Mouse (Mus musculus): ENCODE data around the gene Cfap97d2. TPM values are rescaled to one million over a fixed set of nuclear protein-coding genes. Genes with fewer than 3 reads are reported as not detected.

Gene Cfap97d2
- polyA plus RNA-seq, 1 experiment: not detected

DNA sequence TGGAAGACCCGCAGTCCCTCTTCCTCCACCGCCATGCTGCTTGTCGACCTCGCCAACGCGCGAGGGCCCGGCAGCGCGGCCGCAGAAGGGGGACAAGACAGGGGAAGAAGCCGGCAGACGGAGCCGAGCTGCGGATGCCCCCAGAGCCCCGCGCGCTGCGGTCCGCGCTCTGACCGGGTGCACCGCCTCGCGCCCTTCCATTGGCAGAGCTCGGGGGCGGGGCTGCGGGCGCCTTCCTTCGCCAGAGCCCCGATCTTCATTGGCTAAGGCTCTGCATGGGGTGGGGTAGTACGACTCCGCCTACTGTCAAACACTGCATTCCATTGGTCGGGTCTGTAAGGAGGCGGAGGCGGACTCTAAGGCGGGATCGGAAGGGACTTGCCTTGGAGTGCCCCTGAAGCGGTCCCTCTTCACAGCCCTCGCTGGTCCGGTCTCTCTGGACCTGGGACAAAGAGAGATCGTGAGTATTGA, 28.2 kb upstream of the Cfap97d2 start, which contains the start of gene Rasa3:
Gene Rasa3, minus strand, starts transcription at position 191 of the 471 bp plus-strand sequence.
- TF ChIP-seq GATA1 (IDR thresholded peaks at IDR 0.05; ENCODE audit: low read length): no peak

DNA sequence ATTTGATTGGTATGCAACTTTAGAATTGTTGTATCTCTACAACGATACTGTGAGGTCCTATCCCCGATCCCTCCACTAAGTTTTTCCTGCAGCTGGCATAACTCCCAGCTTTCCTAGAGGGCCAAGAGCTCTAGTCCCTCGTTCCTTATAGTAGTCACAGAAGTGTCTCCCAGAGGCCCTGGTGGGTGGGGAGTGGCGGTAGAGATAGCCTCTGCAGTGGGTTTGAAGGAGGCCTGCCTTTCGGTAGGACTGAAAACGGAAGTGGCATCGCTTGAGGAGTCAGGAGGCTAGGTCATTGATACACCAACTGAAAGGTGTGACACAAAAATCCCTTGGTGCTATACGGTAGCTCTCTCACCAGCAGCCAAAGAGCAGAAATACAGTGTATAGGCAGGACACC, 27.5 kb upstream of the Cfap97d2 start:
- TF ChIP-seq GATA1 (IDR thresholded peaks at IDR 0.05; ENCODE audit: low read length): no peak

DNA sequence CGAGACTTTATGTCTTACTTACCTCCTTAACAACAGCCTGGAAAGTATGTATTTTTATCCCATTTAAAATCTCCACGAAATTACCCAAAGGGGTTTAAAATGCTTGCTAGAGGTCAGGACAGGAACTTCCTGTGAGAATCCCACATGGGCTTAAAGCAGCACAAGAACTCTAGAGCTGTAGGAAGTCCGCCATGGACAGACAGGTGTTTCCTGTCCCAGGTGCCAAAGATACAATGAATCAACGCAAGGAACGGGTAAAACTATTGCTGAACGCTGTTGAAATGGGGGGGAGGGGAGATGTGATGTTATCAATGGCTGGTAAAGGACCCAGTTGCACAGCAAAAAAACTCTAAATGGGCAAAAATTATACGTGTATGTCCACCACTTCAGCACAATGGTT, 21.6 kb upstream of the Cfap97d2 start:
- TF ChIP-seq GATA1 (IDR thresholded peaks at IDR 0.05; ENCODE audit: low read length): no peak

DNA sequence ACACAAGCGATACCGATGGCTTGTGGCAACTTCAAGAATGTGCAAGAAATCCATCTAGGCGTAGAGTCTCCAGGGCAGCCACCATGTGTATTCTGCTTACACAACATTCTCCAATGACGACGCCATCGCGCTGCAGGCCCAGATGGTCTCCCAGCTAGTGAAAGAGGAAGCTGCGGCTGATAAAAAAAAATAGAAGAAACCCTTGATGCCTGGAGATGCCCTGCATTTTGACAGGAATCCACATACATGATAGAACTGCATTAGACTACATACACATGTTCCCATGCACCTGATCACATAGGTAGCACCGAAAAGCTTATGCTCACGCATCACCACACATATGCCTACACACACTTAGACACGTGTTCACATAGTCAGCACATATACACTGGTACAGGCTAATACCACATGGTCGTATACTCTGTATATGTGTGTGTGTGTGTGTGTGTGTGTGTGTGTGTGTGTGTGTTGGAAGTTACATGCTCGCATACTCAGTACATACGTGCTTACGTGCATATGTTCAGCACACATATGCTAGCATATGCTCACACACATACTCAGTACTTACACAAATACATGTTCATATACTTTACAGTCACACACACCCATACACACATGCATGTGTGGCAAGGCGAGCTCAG, 19.9 kb upstream of the Cfap97d2 start:
- TF ChIP-seq GATA1 (IDR thresholded peaks at IDR 0.05; ENCODE audit: low read length): no peak

DNA sequence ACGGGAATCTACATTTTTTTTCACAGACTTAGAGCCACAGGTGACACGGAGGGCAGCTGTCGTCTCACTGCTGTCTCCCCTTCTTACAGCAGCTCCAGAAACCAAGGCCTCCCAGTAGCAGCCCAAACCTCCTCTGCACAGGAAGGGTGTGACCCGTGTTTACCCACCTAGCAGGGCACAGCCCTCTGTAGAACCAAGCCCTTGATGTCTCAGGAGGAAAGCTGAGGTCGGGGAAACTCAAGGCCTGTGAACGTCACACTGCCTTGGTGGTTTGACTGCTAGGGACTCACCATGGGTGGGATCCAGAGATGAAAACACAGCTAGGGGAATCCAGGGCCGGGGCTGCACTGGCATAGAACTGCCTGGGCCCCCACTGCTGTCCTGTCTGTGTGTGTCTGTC, 19.3 kb upstream of the Cfap97d2 start:
- TF ChIP-seq GATA1 (IDR thresholded peaks at IDR 0.05; ENCODE audit: low read length): no peak

DNA sequence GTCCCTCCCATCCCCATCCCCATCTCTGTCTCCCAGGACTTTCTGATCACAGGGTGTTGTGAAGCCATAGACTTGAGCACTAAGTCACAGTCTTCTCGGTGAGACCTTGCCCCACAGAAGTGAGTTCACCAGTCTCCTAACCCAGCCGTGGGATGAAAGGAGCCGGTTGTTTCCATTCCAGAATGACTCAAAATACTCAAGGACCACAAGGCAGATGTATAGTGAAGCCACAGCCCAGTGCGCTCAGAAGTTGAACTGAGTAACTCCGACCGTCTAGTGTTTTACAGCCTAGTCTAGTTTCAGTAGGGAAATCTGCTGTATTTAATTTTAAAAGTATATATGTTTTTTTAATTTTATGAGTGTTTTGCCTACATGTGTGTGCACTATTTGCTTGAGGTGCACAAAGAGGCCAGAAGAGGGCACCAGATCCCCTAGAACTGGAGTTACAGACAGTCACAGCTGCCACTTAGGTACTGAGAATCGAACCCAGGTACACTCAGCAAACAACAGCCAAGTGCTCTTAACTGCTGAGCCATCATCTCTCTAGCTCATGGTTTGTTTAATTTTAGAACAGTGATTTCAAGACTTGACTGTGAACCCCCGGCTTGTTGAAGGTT, 18.5 kb upstream of the Cfap97d2 start:
- TF ChIP-seq GATA1 (IDR thresholded peaks at IDR 0.05; ENCODE audit: low read length): no peak

DNA sequence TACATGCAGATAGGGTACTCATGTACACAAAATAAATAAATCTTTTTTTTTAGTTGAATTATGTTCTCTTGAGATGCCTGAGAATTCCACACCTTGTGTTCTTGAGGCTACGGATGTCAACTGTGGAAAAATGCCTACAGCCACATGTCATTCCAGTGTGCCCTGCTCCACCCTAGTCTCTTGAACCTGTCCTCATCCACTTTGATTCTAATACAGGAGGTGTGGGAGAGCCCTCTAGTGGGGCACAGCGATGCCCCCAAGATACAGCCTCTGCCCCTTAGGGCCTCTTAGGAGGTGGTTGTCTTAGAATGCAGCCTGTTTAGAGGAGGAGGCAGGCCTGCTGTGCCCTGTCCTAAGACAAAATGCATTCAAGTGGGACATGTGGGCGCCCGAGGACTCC, 17.7 kb upstream of the Cfap97d2 start:
- no peak for TF ChIP-seq GATA1 (IDR thresholded peaks at IDR 0.05; ENCODE audit: low read length)

DNA sequence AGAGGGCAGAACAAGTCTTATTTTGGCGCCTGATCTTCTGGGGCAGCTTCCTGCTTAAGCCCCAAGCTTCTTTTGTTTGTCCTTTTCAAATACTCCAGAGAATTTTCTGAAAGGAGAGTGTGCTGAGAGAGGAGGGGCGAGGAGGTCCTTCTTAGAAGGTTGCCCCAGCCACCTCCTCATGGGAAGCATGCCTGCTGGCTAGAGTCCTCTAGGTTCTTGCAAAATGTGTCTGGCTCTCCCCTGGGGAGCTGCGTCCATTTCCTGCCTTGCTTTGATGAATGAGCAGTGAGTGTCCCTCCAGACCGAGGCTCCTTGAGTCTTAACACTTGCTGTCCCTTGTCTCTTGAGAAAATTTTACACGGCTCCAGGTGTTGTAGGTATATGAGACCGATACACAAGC, 17.2 kb upstream of the Cfap97d2 start:
- TF ChIP-seq GATA1 (IDR thresholded peaks at IDR 0.05; ENCODE audit: low read length): no peak

DNA sequence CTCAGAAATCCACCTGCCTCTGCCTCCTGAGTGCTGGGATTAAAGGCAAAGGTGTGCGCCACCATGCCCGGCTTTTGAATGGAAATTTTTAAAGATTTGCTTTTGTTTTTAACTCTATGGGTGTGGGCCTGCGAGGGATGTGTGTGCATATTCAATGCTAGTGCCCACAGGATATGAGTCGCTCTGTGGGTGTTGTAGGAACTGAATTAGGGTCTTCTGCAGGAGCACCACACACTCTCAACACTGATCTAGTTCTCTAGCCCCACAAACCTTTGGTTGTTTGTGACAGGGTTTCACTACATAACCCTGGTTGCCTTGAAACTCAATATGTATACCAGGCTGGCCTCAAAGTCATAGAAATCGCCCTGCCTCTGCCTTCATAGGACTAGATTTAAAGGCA, 16.4 kb upstream of the Cfap97d2 start:
- no peak for TF ChIP-seq GATA1 (IDR thresholded peaks at IDR 0.05; ENCODE audit: low read length)

DNA sequence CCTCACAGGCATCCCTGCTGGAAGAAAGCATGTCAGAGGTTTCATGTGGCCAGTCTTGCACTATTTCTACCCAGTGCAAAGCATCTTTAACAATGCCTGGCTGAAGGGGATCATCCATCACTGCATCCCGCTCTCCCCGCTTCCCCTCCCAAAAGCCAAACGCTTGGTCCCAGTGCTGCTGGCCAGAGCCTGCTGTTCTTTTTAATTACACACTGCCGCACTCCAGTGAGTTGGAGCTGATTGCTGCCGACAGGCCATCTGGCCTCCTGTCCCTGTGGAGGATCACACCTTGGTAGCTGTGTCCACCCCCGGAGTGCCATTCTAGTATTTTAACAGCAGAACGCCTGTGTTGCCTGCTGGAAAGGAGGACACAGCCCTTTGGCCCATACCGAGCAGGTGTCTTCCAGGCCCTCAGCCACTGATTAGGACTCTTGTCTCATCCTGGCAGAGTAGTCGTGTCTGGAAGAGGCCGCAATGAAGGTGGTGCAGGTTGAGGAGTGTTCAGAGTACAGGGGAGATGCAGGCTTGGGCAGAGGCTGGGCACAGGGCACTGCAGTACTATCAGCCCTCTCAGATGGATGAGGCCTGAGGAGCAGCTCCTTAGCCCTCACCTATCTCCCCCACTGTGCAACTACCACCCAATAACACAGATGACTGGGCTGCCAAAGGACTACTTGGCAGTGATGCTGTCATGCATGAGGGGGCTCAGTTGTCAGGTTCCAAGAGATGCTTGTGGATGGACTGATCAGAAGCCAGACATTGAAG, 13.2 kb upstream of the Cfap97d2 start:
- TF ChIP-seq GATA1 (IDR thresholded peaks at IDR 0.05; ENCODE audit: low read length): no peak

DNA sequence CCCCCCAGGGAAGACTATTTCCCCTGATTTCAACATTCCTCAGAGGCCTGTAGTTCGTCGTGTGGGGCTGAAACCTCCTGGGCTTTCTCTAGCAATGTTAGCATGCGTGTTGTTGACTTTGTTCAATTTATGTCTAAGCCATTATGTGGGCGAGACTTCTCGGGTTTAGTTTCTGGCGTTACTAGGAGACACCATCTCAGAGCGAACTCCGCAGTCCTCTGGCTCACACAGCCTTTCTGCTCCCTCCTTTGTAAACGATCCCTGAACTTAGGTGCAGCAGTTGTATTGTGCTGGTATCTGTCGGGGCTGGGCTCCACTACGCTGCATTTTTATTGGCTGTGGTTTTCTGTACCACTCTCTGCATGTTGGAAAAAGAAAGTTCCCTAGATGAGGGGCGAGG, 11.0 kb upstream of the Cfap97d2 start:
- no peak for TF ChIP-seq GATA1 (IDR thresholded peaks at IDR 0.05; ENCODE audit: low read length)

DNA sequence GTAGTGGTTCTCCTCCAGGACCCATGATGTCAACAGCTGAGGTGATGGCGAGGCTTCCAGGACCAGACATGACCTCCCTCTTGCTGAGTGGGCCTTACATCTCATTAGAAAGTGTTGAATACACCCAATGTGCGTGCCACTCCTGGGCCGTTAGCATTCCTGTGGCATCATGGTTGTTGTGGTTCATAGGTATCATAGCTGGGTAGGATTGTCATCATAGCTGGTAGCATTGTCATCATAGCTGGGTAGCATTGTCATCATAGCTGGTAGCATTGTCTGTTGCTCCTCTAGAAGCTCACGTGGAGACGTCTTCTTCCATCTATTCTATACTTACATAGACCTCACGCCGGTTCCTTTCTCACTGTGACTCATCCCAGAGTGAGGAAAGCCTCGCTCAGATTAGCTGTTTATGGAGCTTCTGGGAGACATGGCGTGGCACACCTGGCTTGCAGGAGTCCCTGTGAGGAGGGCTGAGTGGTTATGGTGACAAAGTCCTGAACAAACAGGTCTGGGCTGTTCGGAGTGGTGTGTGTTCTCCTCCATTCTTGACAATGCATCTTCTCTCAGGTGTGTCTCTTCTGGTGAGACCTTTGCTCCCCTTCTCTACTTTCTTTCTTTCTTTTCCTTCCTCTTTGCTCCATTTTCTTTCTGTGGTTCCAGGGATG, 10.4 kb upstream of the Cfap97d2 start:
- no peak for TF ChIP-seq GATA1 (IDR thresholded peaks at IDR 0.05; ENCODE audit: low read length)

DNA sequence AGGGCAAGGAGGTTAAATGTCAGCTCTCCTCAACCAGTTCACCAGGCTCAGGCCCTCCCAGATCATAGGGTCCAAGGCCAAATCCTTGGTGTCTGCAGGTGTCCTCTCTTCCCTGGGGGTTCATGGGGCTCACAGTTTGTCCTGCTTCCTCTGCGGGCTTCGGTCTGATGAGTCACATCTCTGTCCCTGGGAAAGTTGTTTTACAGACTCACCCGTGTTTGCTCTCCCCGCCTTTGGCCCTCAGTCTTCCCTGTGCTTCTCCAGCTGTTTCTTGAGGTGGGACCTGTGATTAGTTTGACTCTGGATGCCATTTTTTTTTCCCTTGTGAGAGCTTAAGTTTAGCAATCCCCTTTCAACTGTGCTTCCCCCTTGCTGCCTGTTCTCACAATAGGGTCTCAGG, 9.5 kb upstream of the Cfap97d2 start:
- TF ChIP-seq GATA1 (IDR thresholded peaks at IDR 0.05; ENCODE audit: low read length): no peak

DNA sequence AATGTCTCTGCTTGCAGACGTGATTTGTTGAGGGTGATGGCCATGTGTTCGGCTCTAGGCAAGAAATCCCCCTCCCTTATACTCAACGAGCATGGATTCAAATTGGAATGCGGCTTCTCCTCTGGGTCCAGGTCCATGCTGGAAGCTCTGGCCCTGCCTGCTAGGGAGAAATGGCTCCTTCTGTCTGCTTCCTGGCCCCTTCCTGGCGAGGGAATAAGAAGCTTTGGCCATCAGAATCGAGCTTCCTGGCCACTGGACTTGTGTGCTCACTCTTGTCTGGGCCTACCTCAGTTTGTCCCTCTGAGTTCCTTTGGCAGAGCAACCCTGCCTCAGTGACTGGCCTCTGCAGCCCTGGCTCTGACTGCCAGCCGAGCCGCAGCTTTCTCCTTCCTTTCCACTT, 8.5 kb upstream of the Cfap97d2 start:
- no peak for TF ChIP-seq GATA1 (IDR thresholded peaks at IDR 0.05; ENCODE audit: low read length)

DNA sequence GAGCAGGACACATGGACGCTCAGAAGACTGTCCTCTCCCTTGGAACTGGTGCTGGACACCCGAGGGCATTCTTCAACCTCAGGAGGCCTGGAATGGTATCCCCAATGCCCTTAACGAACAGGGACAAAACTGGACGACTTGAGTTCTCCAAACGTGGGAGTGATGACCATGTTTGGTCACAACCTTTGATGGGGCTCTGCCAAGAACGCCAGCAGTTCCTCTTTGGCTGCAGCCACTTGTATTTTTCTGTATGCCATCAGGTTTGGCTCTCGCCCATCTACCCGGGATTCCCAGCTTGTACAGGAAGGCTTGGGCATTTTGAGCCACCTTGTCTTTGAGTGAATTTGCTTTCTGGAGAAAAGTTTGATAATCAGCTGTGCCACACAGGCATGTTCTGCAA, 8.0 kb upstream of the Cfap97d2 start:
- no peak for TF ChIP-seq GATA1 (IDR thresholded peaks at IDR 0.05; ENCODE audit: low read length)

DNA sequence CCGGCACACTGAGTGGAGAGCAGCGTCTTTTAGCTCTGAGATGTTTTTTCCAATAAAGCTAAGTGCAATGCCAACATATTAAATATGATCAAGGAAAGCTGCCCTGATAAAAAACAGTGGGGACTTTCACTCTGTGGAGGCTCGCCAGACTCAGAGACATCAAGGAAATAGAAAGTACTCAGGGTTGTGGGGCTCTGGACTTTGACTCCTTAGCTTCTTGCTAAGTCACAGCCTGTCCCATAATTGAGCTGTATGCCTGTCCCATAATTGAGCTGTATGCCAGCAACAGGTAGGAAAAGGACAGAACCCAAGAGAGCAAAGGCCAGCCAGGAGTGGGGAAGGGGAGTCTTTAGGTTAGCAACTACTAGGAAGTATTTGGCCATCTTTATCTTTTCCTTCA, 7.4 kb upstream of the Cfap97d2 start:
- TF ChIP-seq GATA1 (IDR thresholded peaks at IDR 0.05; ENCODE audit: low read length): no peak
